Mouse (Mus musculus) brain, adult 2 months (tissue): ENCODE measurements around the gene Slc30a2.
"Not testable (repeated sequence)": the region's sequence is repeated elsewhere in the genome, so short reads cannot be mapped to it uniquely, and the experiment has no call there.

Source experiments
- DNase-seq: peaks from one replicate; pipeline ENCODE4 v3.0.0; 2011; ENCODE audit warnings: low read depth, low spot score

Slc30a2 gene

DNA sequence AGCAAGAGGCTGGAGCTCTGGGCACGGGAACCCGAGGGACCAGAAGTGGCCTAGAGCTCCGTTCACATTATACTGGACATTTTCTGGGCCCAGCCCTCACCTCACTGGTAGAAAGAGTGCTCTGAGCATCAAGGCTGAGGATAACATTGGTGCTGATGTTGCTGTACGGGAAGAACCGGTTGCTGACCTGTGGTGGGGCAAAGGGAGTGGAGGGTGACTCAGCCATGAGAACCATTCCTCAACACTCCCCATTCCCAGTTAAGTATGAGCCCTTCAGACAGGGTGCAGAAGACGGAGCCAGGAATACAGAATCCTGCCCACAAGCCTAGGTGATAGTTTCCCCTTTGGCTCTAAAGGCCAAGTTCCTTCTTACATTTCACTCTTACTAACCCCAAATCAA, 16.7 kb downstream of the Slc30a2 start:
- no peak for DNase-seq

DNA sequence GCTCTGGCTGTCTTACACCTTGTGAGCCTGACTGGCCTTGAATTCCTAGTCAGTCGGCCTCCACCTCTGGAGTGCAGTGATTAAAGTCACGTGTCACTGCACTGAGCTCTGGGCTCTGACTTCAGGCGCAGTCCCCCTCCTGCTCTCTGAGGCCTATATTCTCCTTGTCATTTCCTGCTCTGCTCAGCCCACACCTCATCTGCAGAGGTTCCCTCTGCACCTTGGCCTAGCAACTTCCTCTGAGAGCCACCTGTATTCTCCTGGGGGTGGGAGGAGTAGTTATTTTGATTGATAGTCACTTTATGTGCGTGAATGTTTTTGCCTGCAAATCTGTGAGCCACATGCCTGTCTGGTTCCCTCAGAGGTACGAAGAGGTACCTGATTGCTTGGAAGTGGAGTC, 18.2 kb downstream of the Slc30a2 start:
- no peak for DNase-seq

DNA sequence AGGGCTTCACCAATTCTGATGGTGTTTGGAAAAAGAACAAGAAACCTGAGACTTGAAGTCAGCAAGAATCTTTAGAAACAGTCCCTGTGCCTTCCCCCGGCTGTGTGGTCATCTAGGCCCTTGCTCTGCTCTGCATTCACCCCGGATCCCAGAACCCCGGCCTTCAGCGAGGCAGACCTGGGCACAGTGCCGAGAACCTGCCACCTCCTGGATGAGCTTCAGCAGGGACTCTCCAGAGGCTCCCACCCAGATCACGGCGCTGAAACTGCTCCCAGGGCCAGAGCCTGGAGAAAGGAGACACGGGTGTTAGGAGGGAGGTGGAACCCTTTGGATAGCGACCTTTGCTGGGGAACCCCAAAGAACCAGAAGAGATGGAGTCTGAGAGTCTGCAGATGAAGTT, 19.1 kb downstream of the Slc30a2 start:
- DNase-seq = no peak

DNA sequence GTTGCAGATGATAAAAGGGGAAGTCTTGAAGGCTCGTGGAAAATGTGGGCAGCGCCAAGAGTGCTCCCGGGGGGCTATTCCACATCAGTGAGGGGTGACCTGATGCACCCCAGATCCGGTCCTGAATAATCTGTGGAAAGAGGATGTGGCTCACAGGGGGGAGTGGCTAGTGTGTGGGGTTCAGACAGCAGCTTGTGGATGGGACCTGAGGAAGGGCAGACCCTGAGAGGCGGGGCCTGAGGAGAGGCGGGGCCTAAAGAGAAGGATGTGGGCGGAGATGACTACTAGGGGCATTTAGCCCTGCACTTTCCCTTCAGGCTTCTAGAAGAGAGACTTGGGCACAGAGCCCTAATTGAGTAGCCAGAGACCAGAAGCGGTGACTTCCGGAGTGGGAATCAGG, 19.6 kb downstream of the Slc30a2 start:
- no peak for DNase-seq

DNA sequence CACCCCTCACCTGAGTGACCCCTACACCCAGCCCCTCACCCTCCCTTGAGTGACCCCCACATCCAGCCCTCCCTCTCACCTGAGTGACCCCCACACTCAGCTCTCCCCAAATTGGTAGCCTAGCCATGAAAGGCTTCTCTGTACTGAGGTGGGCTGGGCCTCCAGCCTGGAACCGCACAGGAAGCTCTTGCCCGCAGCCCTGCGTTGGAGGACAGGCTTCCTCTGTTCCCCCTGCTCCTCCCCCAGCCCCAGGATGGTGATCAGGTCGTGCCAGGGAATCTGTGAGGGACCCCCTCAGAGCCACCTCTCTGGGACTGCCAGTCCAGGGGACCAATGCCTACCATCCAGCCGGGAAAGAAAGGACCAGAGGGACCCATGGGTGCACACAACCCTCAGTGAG, 22.3 kb downstream of the Slc30a2 start:
- DNase-seq = no peak

DNA sequence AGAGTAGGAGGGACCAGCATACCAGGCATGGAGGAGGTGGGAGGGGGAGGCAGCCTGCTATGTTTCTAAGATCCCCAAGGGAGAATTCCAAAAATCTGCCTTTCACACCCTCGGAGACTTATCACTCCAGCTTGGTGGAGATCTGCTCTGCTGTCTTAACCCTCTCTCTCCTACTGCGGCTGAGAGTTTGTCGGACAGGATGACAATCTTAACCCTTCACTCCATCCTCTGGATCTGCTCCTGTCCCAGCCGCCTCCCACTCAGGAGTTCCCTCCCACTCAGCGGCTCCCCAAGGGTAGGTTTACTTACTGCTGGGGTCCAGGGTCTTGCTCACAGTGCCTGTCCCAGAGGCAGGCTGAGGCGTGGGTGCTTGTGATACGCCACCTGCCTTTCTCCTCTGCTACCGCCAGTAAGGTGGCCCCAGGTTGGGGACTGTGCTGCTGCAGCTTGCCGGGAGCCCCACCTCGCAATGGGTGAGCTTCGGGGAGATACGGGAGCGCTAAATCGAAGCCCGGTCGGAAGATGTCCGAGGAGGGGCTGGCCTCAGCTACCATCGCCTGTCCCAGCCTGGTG, 27.8 kb downstream of the Slc30a2 start:
- DNase-seq = peak; percentile 90

DNA sequence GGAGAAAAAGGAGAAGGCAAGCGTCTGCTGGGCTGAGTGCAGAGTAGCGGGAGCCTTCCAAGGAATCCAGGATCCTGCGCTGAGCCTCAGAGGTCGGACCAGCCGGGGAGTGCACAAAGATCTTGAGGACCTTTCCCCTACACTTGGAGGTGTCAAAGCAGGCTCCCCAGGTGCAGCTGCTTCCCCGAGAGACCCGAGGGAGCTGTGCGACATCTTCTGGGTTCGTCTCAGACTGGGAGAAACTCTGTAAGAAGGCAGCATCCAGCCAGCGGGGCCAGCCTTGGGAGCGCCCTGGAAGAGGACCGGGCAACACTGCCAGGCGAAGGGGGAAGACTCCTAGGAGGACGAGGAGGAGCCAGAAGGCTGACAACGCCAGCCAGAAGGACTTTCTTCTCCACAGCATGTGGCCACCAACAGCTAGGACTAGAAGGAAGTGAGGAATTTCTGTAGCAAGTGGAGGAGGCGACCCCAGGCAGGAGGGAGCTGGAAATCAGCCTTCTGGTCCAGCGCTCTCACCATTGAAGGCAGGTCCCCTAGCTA, 28.4 kb downstream of the Slc30a2 start:
- peak; percentile 46 for DNase-seq

DNA sequence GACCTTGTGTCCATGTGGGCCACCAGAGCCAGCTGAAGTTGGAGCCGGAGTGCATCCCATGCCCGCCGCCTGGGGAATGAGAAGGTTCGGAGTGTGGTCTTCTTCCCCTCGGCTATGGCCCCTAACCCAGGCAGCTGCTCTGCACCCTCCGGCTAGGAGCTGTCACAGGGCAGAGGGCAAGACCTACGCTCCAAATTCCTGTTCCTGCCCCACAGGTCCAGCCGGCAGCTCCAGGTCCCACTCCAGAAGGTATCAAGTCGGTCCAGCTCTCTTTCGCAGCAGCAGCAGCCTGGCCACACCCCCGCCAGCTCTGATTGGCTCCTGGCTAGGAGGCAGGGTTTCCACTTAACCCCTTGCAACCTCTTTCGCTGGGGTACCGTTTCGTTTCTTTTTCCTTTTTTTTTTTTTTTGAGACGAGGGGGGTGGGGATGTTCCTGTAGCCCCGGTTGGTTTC, 29.3 kb downstream of the Slc30a2 start:
- peak; percentile 94 for DNase-seq

DNA sequence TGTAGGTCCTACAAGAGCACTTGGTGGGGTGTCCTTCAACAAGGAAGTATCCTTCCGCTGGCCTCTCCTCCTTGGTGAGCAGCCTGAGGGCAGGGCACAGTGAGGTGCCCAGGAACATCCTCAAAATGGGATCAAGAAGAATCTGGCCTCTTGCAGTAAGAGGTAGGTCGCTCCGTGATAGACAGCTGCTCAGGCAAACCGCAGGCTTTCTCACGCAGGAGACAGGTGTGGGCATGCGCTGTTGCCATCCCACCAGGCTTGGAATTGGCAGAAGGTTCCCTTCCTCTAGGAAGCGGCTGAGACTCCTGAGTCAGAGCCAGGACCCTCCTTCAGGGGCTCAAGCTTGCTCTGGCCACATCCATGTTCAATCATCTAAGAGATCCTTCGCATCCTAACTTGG, 30.3 kb downstream of the Slc30a2 start:
- DNase-seq = peak; percentile 68

DNA sequence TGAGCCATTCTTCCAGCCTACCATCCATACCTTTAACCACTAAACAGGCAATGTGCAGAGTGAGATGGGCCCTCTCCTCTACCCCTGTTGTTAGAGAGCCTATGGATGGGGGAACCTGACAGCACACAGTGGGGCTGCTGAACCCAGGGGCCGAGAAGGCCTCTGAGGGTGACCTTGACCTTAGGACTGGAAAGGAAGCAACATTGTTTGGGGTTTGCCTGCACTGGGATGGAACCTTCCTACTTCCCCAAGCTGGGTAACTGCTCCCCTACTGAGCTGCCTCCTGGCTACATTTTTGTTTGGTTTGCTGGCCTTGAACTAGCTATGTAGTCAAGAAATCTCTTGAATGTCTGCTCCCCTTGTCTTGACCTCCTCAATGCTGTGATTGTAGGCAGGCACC, 31.3 kb downstream of the Slc30a2 start:
- no peak for DNase-seq

DNA sequence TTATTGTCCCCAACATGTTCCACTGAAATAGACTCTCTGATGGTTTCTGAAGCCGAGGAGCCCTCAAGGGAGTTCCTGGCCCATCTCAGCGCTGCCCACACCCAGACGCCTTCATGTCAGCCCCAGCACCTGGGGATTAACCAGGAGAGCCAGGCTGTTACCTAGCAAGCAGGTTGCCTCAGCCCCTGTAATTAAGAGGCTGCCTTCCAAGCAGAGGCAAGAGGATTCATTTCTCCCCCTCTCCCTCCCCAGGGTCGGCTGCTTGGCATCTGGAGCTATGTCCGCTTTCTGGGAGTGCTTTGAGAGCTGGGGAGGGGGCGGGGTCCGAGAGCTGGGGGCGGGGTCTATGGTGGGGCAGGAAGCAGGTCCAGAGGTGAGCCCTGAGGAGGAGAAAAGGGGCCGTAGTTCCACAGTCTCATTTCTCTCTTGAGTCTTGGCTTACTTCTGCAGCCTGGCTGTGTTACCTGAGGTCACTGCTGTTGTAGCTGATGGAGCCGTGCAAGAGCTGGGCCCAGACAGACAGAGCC, 35.2 kb downstream of the Slc30a2 start:
- no peak for DNase-seq

DNA sequence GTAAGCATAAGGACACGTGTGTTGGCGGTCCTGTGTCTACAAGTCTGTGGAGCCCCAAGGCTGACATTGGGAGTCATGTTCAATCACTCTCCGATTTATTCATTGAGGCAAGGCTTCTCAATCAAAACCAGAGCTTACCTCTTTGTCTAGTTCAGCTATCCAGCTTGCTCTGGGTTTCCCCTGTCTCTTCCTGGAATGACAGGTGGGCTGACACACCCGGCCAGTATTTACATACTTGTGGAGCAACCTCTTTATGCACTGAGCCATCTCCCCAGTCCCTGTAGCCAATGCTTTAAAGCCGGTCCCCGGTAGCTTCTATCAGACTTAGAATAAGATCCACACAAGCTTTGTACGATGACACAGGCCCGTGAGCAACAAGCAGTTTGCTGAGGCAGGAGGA, 36.5 kb downstream of the Slc30a2 start:
- DNase-seq = no peak

DNA sequence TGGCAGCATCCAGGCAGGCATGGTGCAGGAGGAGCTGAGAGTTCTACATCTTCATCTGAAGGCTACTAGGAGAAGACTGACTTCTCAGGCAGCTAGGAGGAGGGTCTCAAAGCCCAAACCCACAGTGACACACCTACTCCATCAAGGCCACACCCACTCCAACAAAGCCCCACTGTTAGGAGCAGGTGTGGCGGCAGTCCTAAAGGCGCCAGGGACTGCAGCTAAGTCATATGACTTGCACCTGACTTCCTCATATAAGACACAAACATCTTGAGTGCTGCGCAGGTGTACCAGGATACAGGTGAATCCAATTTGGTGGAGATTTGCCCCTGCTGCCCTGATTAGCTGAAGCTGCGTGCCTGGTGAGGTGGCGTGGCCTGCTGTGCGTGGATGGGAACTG, 40.8 kb downstream of the Slc30a2 start, which contains the start of gene Extl1:
Gene Extl1 (minus strand): TSS at position 101 of the 400 bp plus-strand sequence.
- DNase-seq = not testable (repeated sequence)

DNA sequence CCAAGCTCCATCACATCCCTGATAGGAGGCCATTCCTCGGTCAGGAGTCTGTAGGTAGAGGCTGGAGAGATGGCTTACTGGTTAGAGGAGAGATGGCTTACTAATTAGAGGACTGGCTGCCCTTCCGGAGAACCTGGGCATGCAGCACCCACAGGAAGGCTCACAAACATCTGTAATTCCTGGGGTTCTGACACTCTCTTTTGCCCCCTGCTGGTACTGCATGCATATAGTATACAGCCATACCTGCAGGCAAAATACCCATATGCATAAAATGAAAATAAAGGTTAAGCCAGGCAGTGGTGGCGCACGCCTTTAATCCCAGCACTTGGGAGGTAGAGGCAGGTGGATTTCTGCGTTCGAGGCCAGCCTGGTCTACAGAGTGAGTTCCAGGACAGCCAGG, 44.3 kb downstream of the Slc30a2 start:
- no peak for DNase-seq

DNA sequence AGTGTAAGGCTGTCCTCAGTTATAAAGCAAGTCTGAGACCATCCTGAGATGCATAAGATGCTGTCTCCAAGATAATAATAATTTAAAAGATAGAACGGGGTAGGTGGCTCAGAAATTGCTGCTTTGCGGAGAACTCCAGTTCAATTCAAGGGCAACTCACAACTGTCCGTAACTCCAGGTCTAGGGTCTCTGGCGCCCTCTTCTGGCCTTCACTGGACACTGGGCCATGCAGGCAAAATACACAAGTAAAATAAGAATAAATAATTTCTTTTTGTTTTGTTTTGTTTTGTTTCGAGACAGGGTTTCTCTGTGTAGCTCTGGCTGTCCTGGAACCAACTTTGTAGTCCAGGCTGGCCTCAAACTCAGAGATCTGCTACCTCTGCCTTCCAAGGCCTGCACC, 45.4 kb downstream of the Slc30a2 start:
- peak; percentile 83 for DNase-seq

DNA sequence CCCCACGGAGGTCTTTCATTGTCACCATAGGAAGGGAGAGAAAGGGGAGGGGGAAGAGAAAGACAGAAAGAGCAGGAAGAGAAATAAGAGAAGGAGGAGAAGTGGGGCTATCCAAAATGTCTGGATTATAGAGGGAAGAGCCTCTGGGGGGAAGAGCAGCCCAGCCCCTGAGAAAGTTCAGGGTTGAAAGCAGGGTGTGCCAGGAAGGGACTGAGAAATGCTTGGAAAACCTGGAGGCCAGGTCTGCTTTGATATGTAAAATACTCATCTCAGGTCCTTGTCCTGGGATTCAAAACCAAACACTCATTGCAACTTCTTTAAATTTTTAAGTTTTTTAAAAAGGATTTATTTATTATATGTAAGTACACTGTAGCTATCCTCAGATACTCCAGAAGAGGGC, 48.7 kb downstream of the Slc30a2 start:
- DNase-seq = no peak

DNA sequence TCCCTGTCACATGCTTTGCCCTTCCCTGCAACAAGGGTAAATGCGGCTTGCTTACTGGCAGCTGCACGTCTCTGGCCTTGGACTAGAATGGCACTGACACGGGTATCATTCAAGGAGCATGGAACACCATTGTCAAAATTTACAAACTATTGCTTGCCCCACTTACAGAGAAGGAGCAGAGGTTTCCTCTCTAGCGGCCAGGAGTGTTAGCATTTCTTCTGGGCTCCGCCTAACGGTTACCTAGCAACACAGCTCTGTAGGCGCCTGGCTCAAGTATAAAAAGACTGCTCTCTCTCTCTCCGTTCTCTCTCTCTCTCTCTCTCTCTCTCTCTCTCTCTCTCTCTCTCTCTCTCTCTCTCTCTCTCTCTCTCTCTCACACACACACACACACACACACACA, 49.6 kb downstream of the Slc30a2 start:
- DNase-seq = peak; percentile 79

DNA sequence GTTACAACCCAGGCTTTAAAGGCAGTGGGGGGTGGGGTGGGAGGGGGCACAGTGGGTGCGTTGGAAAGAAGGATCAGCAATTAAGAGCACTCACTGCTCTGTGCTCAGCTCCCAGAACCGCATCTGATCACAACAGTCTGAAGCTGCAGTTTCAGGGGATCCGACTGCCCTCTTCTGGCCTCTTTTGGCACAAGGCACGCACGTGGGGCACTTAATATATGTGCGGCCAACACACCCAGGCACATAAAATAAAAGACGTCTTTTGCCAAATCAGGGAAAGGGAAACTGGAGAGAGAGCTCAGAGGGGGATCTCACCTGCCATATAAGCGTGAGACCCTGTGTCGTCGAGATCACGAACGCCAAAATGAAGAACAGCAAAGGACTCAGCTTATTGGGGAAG, 50.0 kb downstream of the Slc30a2 start:
- DNase-seq = peak; percentile 59

DNA sequence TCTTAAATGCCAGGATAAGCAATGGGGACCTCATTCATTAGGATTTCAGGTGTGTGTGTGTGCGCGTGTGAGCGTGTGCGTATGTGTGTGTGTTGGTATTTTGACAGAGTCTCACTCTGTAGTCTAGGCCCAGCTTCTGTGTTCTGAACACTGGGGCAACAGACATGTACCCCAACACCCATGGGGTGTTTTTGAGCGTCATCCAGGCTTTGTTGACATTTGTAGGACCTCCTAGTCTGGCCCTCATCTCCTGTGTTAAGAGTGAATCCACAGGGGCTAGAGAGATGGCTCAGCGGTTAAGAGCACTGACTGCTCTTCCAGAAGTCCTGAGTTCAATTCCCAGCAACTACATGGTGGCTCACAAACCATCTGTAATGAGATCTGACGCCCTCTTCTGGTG, 52.2 kb downstream of the Slc30a2 start:
- DNase-seq = no peak

DNA sequence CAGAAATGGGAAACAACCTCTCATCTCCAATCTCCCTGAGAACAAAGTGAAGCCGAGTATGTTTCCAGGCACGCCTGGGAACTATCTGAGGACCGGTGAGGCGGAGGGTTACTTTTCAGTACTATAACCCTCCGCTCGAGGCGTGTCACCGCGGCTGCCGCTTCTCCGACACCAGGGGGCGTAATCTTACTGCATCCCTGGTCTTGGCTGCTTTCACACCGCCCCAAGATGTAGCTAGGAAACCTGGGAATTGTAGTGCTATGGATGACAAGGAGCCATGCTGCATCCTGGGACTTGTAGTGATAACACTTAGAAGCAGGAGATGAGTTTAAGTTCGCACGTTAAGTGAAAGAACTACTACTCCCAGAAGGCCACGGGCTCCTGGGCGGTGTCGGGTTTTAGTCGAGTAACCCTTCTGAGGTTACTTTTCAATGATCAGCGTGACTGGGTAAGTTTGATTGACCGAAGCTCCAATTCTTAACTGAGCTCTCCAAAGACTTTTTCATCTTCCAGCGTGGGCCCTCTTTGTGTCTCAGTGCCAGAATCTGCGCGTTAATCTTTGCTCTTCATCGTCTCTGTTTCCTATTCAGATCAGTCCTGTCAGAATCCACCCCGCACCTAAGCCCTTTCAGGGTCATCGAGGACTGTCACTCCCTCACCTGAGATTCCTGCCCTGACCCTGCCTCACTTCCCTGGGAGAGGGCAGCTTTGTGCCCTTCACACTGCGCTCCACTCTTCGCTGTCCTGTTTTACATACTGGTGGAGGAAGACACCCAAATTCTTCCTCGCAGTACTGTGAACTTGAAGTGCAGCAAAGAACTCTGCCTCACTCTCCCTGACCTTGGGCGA, 53.2 kb downstream of the Slc30a2 start, which contains the start of gene Pafah2:
Gene Pafah2 (plus strand): TSS at position 344 of the 849 bp plus-strand sequence.
- DNase-seq = peak; percentile 100

DNA sequence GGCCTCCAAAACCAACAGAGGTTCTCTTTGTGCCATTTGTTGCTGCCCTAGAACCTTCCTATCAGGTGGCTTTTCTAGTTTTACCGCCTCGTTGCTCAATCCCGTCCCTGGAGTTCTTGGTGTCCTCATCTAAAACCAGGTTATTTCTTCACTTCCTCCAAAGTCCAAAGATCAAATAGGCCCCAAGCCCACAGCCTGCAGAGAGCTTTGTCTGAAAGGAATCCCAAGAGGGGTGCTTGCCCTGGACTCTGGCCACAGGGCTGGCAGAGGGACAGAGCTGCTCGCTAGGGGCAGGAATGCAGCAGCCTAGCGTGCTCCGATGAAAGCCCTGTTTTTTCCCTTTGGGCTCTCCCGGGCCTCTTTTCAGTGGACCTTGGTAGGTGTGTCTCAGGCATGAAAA, 54.1 kb downstream of the Slc30a2 start:
- no peak for DNase-seq

DNA sequence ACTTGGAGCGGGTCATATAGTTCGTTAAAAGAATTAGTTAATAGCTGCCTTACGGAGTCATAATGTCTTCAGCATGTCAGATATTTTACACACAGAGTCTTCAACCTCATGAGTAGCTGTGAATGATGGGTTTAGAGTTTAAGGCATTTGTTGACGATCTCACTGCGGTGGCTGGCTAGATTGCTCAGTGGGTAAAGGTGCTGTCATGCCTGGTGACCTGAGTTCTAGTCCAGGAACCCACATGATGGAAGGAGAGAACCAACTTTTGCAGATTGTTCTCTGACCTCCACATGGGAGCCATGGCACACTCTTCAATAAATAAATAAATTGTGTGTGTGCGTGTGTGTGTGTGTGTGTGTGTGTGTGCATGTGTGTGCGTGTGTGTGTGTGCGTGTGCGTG, 54.8 kb downstream of the Slc30a2 start:
- DNase-seq = no peak

DNA sequence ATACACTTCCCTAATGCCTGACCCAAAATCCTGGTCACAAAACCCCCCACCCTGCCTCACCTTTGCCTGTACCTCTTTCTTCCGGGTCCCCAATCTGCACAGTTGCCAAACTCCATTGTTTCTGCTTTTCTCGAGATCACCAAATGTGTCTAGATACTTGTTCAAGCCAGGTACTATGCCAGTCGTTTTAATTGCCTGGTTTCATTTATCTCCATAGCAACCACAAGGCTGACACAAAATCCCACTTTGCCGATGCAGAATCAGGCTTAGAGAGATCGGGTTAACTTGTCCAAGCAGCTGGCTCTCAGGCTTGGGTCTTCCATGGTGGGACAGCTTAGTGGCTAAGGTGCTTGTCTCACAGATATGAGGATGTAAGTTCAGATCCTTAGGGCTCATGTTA, 57.2 kb downstream of the Slc30a2 start:
- peak; percentile 70 for DNase-seq
